Mouse (Mus musculus) liver, embryonic 14.5 days (tissue): ENCODE data around the gene Igsf21.

Source experiments
- CTCF ChIP-seq: IDR thresholded peaks from 2 replicates; pipeline ENCODE4 v1.5.1; 2016; ENCODE audit warnings: antibody characterized with exemption, low read depth, control low read depth
- EP300 ChIP-seq: IDR thresholded peaks from 2 replicates; pipeline ENCODE4 v1.6.1; 2016; ENCODE audit warnings: antibody characterized with exemption, low read depth

DNA sequence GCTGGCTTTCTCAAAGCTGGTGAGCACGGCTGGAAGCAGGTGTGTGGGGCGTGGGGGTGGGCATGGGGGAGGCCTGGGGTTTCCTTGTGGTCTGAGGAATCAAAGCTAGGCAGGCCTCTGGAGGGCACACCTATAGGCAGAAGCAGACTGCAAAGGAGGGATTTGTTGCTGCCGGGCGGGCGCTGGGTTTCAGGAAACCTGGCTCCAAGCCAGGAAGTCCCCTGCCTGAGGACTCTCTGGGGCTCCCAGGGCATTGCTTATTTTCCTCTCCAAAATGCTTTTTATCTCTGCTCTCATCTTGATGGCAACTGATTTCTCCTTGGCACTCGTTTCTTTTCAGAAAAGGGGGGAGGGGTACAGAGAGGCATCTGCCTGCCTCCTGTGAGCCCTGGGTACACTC, 141.8 kb downstream of the Igsf21 start:
- TF ChIP-seq CTCF (no peak), EP300 (no peak)
